Mouse (Mus musculus): Measurements from ENCODE around the gene Als2. TPM values are rescaled to one million over a fixed set of nuclear protein-coding genes. Genes with fewer than 3 reads are reported as not detected.

Gene Als2
- total and polyA plus RNA-seq, 3 experiments = 2.8 to 9.9 (median 9.8) TPM

DNA sequence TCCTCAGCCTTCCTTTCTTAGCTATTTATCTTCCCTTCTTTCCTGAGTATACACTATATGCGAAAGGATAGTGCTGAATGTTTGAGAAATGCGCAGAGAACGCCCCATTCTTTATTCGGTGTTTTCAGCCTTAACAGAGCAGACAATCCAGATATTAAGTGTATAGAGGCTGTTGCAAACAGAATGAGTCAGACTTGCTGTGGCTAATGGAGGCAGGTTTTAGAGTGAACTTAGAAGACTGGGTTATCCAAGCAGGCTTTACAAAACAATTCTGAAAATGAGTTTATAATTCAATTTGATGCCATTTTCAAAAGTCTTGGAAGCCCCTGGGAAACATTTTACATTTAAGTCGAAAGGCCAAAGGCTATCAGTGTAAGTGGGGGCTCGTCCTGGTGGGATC, 32.4 kb upstream of the Als2 start:
- WGBS = 82% methylated on average over 6 of the region's 6 CpGs
- intact Hi-C loops (cut with DNase I) = no loop called here
- no peaks in the 10 kb centered on the region for H3K79me2 ChIP-seq (replicated peaks; ENCODE audit: control insufficient read depth, insufficient read depth, low read length)
- TF ChIP-seq EP300 (IDR thresholded peaks at IDR 0.05; ENCODE audit: insufficient read depth, low read depth, low read length) (no peak), CTCF (IDR thresholded peaks at IDR 0.05) (no peak), POLR2A (IDR thresholded peaks at IDR 0.05; ENCODE audit: insufficient read depth, low read depth, low read length) (no peak)
- no peaks in the 10 kb centered on the region for H3K27me3 ChIP-seq (ENCODE audit: control insufficient read depth, insufficient read depth, low read length)
- no peak overlapping the region for H3K27ac ChIP-seq
- no peaks in the 10 kb centered on the region for H3K36me3 ChIP-seq (ENCODE audit: control insufficient read depth, insufficient read depth, low read length)
- no peak for DNase-seq
- H3K4me1 ChIP-seq (ENCODE audit: control insufficient read depth, insufficient read depth, low read length) = no peaks in the 10 kb centered on the region; the same call in 1 of the 2 replicates
- H3K9ac ChIP-seq (ENCODE audit: low read depth, low read length) = no peak overlapping the region
- no peak overlapping the region for H3K4me3 ChIP-seq

DNA sequence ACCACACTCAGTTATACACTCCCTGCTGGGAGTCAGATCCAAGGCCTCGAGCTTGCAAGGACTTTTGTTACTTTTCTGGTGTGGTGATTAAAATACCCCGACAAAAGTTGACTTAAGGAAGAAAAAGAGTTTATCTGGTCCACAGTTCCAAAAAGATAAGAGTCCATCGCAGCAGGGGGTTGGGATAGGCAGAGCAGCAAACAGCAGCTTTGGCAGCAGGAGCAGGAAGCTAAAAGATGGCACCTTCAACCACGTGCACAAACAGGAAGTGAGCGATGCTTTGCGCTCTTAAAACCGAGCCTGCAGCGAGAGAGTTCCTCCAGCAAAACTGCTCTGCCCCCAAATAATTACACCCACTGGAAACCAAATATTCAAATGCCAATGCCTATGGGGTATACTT, 31.9 kb upstream of the Als2 start:
- Histone ChIP-seq H3K4me1 (ENCODE audit: control insufficient read depth, insufficient read depth, low read length) (no peaks in the 10 kb centered on the region; the same call in 1 of the 2 replicates), H3K9ac (ENCODE audit: low read depth, low read length) (no peak overlapping the region), H3K79me2 (replicated peaks; ENCODE audit: control insufficient read depth, insufficient read depth, low read length) (no peaks in the 10 kb centered on the region), H3K4me3 (no peak overlapping the region), H3K27ac (no peak overlapping the region), H3K27me3 (ENCODE audit: control insufficient read depth, insufficient read depth, low read length) (no peaks in the 10 kb centered on the region), H3K36me3 (ENCODE audit: control insufficient read depth, insufficient read depth, low read length) (no peaks in the 10 kb centered on the region)
- intact Hi-C loops (cut with DNase I) = no loop called here
- WGBS = 24% methylated on average over 8 of the region's 8 CpGs
- TF ChIP-seq EP300 (IDR thresholded peaks at IDR 0.05; ENCODE audit: insufficient read depth, low read depth, low read length) (no peak), CTCF (IDR thresholded peaks at IDR 0.05) (no peak), POLR2A (IDR thresholded peaks at IDR 0.05; ENCODE audit: insufficient read depth, low read depth, low read length) (no peak)
- DNase-seq = no peak

DNA sequence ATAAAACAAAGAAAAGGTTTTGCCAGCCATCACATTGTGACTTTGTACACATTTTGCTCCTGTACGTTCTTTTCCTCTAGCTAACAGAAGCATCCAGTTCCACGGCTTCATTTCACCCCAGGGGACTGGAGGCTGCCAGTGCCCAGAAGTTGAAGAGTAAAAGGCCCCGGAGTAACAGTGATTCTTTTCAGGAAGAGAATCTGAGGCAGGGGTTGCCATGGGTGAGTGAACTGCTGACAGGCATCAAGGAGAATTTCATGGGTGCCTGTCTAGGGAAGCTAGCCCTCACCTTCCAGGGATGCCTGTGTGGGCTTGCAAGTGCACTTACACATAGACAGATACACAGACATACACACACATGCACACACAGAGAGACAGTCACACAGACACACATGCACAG, 20.7 kb upstream of the Als2 start:
- WGBS = 65% methylated on average over 3 of the region's 3 CpGs
- TF ChIP-seq CTCF (IDR thresholded peaks at IDR 0.05) (no peak), POLR2A (IDR thresholded peaks at IDR 0.05; ENCODE audit: insufficient read depth, low read depth, low read length) (no peak), EP300 (IDR thresholded peaks at IDR 0.05; ENCODE audit: insufficient read depth, low read depth, low read length) (no peak)
- H3K27ac ChIP-seq = no peak overlapping the region
- H3K4me3 ChIP-seq = no peak overlapping the region
- no peaks in the 10 kb centered on the region for H3K4me1 ChIP-seq (ENCODE audit: control insufficient read depth, insufficient read depth, low read length)
- DNase-seq = no peak
- H3K9ac ChIP-seq (ENCODE audit: low read depth, low read length) = no peak overlapping the region
- no peaks in the 10 kb centered on the region for H3K36me3 ChIP-seq (ENCODE audit: control insufficient read depth, insufficient read depth, low read length)
- H3K79me2 ChIP-seq (replicated peaks; ENCODE audit: control insufficient read depth, insufficient read depth, low read length) = no peaks in the 10 kb centered on the region
- H3K27me3 ChIP-seq (ENCODE audit: control insufficient read depth, insufficient read depth, low read length) = peaks cover 4% of the 10 kb centered on the region
- intact Hi-C loops (cut with DNase I) = no loop called here

DNA sequence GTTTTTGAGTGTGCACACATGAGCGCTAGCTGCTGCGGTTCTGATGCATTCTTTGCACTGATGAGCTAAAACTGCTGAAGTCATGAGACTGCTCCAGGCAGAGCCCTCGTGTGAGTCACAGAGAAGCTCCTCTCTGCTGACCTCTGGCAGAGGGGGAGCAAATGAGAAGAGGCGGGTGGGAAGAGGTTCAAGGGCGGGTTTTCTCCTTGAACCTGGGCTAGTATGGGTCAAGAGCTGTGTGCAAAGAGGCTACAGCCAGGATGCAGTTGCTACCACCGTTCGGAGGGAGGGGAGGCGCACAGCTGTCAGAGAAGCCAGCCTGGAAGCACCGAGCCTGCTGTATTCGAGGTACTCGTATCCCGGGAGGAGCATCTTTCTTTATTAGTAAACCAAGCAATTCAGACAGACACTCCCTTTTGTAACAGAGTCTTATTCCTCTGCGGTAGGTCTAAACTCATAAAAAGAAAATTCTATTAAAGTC, 19.8 kb upstream of the Als2 start, which contains the start of gene Cdk15:
Gene Cdk15, plus strand, starts transcription at position 156 of the 481 bp plus-strand sequence.
- intact Hi-C loops (cut with DNase I) = no loop called here
- Histone ChIP-seq H3K4me1 (ENCODE audit: control insufficient read depth, insufficient read depth, low read length) (no peaks in the 10 kb centered on the region), H3K79me2 (replicated peaks; ENCODE audit: control insufficient read depth, insufficient read depth, low read length) (no peaks in the 10 kb centered on the region), H3K27ac (no peak within 1 kb of the TSS), H3K27me3 (ENCODE audit: control insufficient read depth, insufficient read depth, low read length) (peaks cover 4% of the 10 kb centered on the region), H3K9ac (ENCODE audit: low read depth, low read length) (no peak within 1 kb of the TSS), H3K4me3 (no peak within 1 kb of the TSS), H3K36me3 (ENCODE audit: control insufficient read depth, insufficient read depth, low read length) (no peaks in the 10 kb centered on the region)
- TF ChIP-seq POLR2A (IDR thresholded peaks at IDR 0.05; ENCODE audit: insufficient read depth, low read depth, low read length) (no peak), EP300 (IDR thresholded peaks at IDR 0.05; ENCODE audit: insufficient read depth, low read depth, low read length) (no peak), CTCF (IDR thresholded peaks at IDR 0.05) (no peak)
- no peak for DNase-seq
- WGBS = 23% methylated on average over 13 of the region's 13 CpGs

DNA sequence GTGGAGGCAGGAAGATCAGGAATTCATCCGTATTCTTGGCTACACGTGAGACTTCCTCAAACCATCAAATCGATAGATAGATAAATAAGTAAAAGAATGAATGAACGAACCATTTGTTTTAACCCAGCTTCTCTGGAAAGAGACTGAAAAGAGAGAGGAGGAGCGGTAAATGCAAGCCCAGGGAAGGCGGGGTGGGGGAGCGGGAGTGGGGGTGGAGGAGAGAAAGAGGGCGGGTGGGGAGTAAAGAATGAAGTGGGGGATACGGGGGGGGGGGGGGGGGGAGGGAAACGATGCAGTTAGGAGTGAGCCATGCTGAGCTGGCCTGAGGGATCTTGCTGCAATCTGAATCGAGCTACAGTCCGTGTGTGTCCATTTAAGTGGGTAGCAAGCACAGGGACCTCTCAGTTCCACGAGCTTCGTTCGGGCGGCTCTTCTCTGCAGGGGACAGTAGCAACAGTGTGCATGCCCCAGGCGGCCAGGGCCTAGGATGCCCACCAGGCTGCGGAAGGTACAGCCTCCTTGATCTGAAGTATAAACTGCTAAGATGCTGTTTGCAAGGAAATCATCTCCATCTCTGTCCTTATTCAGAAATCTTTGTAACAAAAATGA, 16.4 kb upstream of the Als2 start:
- Histone ChIP-seq H3K27ac (no peak overlapping the region), H3K79me2 (replicated peaks; ENCODE audit: control insufficient read depth, insufficient read depth, low read length) (no peaks in the 10 kb centered on the region), H3K36me3 (ENCODE audit: control insufficient read depth, insufficient read depth, low read length) (no peaks in the 10 kb centered on the region), H3K9ac (ENCODE audit: low read depth, low read length) (no peak overlapping the region), H3K4me1 (ENCODE audit: control insufficient read depth, insufficient read depth, low read length) (no peaks in the 10 kb centered on the region), H3K27me3 (ENCODE audit: control insufficient read depth, insufficient read depth, low read length) (peaks cover 5% of the 10 kb centered on the region), H3K4me3 (no peak overlapping the region)
- TF ChIP-seq POLR2A (IDR thresholded peaks at IDR 0.05; ENCODE audit: insufficient read depth, low read depth, low read length) = no peak
- no peak for TF ChIP-seq EP300 (IDR thresholded peaks at IDR 0.05; ENCODE audit: insufficient read depth, low read depth, low read length)
- no peak for TF ChIP-seq CTCF (IDR thresholded peaks at IDR 0.05)
- intact Hi-C loops (cut with DNase I) = no loop called here
- DNase-seq = no peak
- WGBS = 13% methylated on average over 17 of the region's 18 CpGs

DNA sequence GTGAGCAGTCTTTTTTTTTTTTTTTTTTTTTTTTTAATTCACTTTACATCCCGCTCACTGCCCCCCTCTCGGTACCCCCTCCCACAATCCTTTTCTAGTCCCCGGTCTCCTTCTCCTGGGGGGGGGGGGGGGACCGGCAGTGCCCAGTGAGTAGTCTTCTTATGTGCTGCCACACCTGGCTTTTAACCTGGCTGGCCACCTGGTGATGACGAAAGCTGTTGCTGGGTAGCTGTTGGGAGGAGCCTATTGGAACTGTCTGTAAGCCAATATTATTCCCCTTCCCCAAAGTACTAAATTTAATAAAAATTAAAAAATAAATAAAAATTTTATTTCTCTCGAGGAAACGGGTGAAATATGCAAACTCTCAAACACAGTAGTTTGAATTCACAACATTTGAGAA, 15.7 kb upstream of the Als2 start:
- Histone ChIP-seq H3K4me1 (ENCODE audit: control insufficient read depth, insufficient read depth, low read length) (no peaks in the 10 kb centered on the region), H3K27me3 (ENCODE audit: control insufficient read depth, insufficient read depth, low read length) (peaks cover 3% of the 10 kb centered on the region; the same call in 1 of the 2 replicates), H3K4me3 (no peak overlapping the region), H3K9ac (ENCODE audit: low read depth, low read length) (no peak overlapping the region), H3K36me3 (ENCODE audit: control insufficient read depth, insufficient read depth, low read length) (no peaks in the 10 kb centered on the region), H3K79me2 (replicated peaks; ENCODE audit: control insufficient read depth, insufficient read depth, low read length) (no peaks in the 10 kb centered on the region), H3K27ac (no peak overlapping the region)
- intact Hi-C loops (cut with DNase I) = no loop called here
- WGBS = 23% methylated on average over 7 of the region's 7 CpGs
- DNase-seq = no peak
- TF ChIP-seq CTCF (IDR thresholded peaks at IDR 0.05) (no peak), POLR2A (IDR thresholded peaks at IDR 0.05; ENCODE audit: insufficient read depth, low read depth, low read length) (no peak), EP300 (IDR thresholded peaks at IDR 0.05; ENCODE audit: insufficient read depth, low read depth, low read length) (no peak)

Data from heart, adult 2 months (tissue).